Mouse (Mus musculus) splenic B cell, adult 2 months (primary cell): ENCODE data around the gene G6pc3.

Source experiments
- DNase-seq: peaks from one replicate; pipeline ENCODE4 v3.0.0-alpha.2; 2011; ENCODE audit warnings: low read depth, low spot score
- H3K27me3 ChIP-seq: 2 replicates; pipeline ENCODE4 v1.6.1; 2012; ENCODE audit warnings: mild to moderate bottlenecking, low read length, moderate library complexity, mixed read lengths; ENCODE audit not compliant: control insufficient read depth, poor library complexity, insufficient read depth, severe bottlenecking
- H3K36me3 ChIP-seq: 2 replicates; pipeline ENCODE4 v1.6.1; 2012; ENCODE audit warnings: mild to moderate bottlenecking, low read length, moderate library complexity, mixed read lengths; ENCODE audit not compliant: control insufficient read depth, poor library complexity, insufficient read depth, severe bottlenecking

G6pc3 gene

DNA sequence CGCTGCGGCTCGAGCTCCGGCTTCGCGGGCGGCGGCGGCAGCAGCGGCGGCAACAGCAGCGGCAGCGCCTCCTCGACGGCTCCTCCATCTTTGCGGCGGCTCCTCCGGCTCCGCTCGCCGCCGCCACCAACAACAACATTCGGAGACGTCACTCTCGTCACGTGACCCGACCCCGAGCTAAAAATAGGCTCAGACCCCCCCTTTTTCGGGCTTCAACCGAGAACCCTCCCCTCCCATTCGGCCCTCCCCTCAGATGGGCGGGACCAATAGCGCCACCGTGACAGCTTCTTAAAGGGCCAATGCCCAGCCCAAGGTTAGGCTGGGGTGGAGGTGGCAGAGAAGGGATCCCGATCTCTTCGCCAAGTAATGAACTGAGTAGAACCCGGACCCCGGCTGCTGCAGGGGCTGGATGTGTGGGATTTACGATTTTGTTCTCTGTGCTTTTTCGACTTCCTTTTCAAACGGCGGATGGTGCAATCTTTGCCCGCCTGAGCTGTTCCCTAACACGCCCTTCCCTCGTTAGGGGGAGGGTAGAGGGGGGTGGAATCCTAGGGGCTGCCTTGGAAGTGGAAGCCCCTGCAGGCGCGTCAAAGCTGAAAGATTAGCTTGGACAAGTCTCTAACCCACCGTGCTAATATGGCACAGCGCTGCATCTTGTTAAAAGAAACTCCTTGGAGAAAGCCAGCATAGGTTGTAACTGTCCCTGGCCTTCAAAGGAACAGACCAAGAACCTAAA, 40.8 kb downstream of the G6pc3 start, which contains the start of gene Hdac5:
Gene Hdac5, minus strand, starts transcription at position 161 of the 736 bp plus-strand sequence.
- Histone ChIP-seq H3K27me3 (no peaks in the 10 kb centered on the region), H3K36me3 (no peaks in the 10 kb centered on the region)
- DNase-seq = peak; percentile 99

DNA sequence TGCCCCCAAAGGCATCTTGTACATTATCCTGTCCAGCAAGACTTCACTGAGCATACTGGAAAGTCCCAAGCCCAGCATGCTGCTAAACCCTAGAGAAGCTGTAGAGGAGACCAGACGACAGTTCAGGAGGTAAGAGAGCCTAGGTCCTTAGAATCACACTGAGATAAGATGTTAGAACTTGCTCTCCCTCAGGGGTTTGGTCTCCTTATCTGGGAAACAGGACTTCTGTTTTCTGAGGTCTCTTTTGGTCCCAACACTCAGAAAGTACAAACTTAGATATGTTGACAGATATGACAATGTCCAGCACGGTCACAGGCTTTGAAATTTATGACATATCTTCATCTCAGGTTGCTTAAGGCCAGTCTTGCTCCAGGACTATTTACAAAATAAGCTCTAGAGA, 46.6 kb downstream of the G6pc3 start:
- no peak for DNase-seq

DNA sequence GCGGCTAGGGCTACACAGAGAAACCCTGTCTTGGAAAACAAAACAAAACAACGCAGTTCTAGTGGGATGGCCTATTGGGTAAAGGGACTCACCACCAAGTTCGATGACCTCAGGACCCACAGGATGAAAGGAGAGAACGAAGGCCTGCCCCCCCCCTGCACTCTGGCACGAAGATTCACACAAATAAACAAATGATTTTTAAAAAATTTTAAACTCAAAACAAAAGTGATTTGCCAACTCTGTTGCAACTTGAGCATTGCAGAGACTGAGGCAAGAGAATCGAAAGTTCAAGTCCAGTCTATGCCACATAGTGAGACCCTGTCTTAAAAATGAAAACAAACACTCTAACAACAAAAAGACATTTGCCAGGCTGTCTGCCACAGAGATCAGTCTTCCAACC, 51.2 kb downstream of the G6pc3 start:
- H3K27me3 ChIP-seq = no peaks in the 10 kb centered on the region; the same call in 1 of the 2 replicates
- no peak for DNase-seq

More for the DNA sequence above, 46.6 kb downstream of the G6pc3 start:
- Histone ChIP-seq H3K36me3 (no peaks in the 10 kb centered on the region), H3K27me3 (no peaks in the 10 kb centered on the region; the same call in 1 of the 2 replicates)

DNA sequence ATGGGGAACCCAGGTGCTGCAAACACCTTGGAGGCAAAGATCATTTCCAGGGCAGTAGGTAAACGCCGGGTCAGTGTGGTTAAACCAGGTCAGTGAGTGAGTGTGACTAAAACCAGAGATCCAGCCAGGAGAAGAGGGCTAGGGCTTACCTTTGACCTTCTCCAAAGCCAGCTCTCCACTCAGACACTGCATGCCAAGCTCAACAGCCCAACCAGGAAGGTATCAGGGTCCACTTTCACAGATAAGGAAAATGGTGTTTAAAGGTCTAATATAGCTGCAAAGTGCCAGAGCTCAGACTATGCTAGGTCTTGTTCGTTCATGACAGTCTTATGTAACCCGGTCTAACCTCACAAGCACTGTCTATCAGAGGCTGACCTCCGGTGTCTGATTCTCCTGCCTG, 51.8 kb downstream of the G6pc3 start:
- H3K36me3 ChIP-seq = no peaks in the 10 kb centered on the region
- H3K27me3 ChIP-seq = no peaks in the 10 kb centered on the region; the same call in 1 of the 2 replicates
- no peak for DNase-seq

More for the DNA sequence above, 51.2 kb downstream of the G6pc3 start:
- no peaks in the 10 kb centered on the region for H3K36me3 ChIP-seq

DNA sequence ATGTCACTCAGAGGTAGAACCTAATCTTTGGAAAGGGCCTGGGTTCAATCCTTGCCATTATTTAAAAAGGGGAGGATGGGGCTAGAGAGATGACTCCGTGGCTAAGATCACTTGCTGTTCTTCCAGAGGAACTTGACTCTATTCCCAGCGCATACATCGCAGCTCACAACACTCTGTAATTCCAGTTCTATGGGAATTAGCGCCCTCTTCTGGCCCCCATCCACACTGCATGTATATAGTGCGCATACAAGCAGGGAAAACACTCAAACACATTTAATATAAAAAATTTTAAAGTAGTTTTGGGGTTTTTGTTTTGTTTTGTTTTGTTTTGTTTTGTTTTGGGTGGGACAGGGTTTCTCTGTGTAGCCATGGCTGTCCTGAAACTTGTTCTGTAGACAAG, 52.5 kb downstream of the G6pc3 start:
- no peaks in the 10 kb centered on the region; the same call in 1 of the 2 replicates for H3K27me3 ChIP-seq
- DNase-seq = no peak

More for the DNA sequence above, 52.5 kb downstream of the G6pc3 start:
- no peaks in the 10 kb centered on the region for H3K36me3 ChIP-seq
